Mouse (Mus musculus) heart, embryonic 11.5 days (tissue): Measurements from ENCODE around the gene Pfkm. TPM values are rescaled to one million over a fixed set of nuclear protein-coding genes. Genes with fewer than 3 reads are reported as not detected.
A peak's percentile ranks its signal among the peaks of the same experiment; 100 is the strongest.

ENCODE experiments used
- ATAC-seq: fragments of 200-750 bp; cut with Nextera tagmentation; replicated peaks from 2 replicates; pipeline ENCODE4 v1.8.0; 2017; ENCODE audit warnings: moderate library complexity; ENCODE audit not compliant: insufficient number of reproducible peaks, low FRiP score, low TSS enrichment
- H3K27ac ChIP-seq: fragments of 300-500 bp; sonication (generic); 2 replicates; pipeline ENCODE4 v1.5.1; 2014; ENCODE audit warnings: mild to moderate bottlenecking, low read depth, low read length
- H3K27me3 ChIP-seq: fragments of 300-500 bp; sonication (generic); 2 replicates; pipeline ENCODE4 v1.6.1; 2014; ENCODE audit warnings: mild to moderate bottlenecking, low read length, mixed read lengths; ENCODE audit not compliant: control insufficient read depth, insufficient read depth
- H3K36me3 ChIP-seq: fragments of 300-500 bp; sonication (generic); 2 replicates; pipeline ENCODE4 v1.6.1; 2014; ENCODE audit warnings: mild to moderate bottlenecking, low read length, moderate library complexity, mixed read lengths; ENCODE audit not compliant: control insufficient read depth, insufficient read depth
- H3K4me1 ChIP-seq: fragments of 300-500 bp; sonication (generic); 2 replicates; pipeline ENCODE4 v1.6.1; 2014; ENCODE audit warnings: low read length; ENCODE audit not compliant: control insufficient read depth, insufficient read depth
- H3K4me2 ChIP-seq: fragments of 300-500 bp; sonication (generic); 2 replicates; pipeline ENCODE4 v1.6.1; 2014; ENCODE audit warnings: mild to moderate bottlenecking, moderate library complexity
- H3K4me3 ChIP-seq: fragments of 300-500 bp; sonication (generic); 2 replicates; pipeline ENCODE4 v1.5.1; 2014; ENCODE audit warnings: low read depth, low read length
- H3K9ac ChIP-seq: fragments of 300-500 bp; sonication (generic); 2 replicates; pipeline ENCODE4 v1.6.1; 2014; ENCODE audit warnings: mild to moderate bottlenecking, low read depth, low read length, moderate library complexity
- H3K9me3 ChIP-seq: fragments of 300-500 bp; sonication (generic); replicated peaks from 2 replicates; pipeline ENCODE4 v1.6.1; 2016; ENCODE audit warnings: low read length; ENCODE audit not compliant: control insufficient read depth
- WGBS: fragments of 180-500 bp; shearing (Covaris S2); extraction: QIAGEN DNeasy Blood & Tissue Kit; methylation state at CpG from one replicate; pipeline ENCODE4 v1.1.7; 2014; ENCODE audit not compliant: insufficient replicate concordance; 5-methylcytosine and 5-hydroxymethylcytosine counted together
- polyA plus RNA-seq: library from polyadenylated mRNA; unstranded; fragments of >200 nt; fragmentation: Nextera tagmentation; extraction: Ambion mirVana; gene quantifications from 2 replicates; pipeline ENCODE4 v1.2.1, GENCODE M21; 2014

The Pfkm gene
- polyA plus RNA-seq, 1 experiment from 2014 or later = 49.3 TPM

- H3K27me3 ChIP-seq = peaks cover 18% of the 10 kb centered on the region
- 63% methylated on average over 3 of the region's 3 CpGs for WGBS
- H3K4me1 ChIP-seq = peaks cover 6% of the 10 kb centered on the region; the same call in 1 of the 2 replicates
Observed at GRCm38 (mm10) chr15:98177320-98177719, 84.9 kb downstream of the Pfkm start.

DNA sequence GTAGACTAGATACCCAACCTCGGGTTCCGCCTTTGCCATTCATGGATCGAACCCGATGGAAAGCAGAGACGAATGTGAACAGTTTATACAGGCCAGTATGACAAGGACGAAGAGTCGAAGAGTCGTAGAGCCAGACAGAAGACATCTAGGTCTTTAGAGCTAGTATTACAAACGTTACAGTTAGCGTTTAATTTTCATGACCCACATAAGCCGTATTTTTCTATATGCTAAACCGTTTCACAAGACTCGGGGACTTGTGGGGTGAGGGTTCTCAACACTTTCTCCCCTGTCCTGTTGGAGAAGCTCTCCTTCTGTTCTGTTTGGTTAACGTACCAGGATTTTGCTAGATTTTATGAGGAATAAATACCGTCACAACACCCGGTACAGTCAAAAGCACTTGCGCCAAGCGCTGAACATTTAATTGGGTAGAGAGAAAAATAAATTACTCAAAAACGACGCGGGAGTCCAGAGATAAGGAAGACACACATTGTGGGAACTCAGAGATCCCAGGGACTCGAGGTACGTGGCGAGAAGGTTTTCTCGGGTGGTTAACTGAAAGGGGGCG lies 88.3 kb downstream of the Pfkm start:
- Histone ChIP-seq H3K27ac (peak overlapping the region; percentile 75), H3K36me3 (no peaks in the 10 kb centered on the region), H3K9me3 (no peaks in the 10 kb centered on the region), H3K27me3 (no peaks in the 10 kb centered on the region), H3K4me1 (peaks cover 6% of the 10 kb centered on the region; the same call in 1 of the 2 replicates), H3K4me2 (peak overlapping the region; percentile 69), H3K4me3 (peak overlapping the region; percentile 41), H3K9ac (peak overlapping the region; percentile 34)
- 9% methylated on average over 26 of the region's 26 CpGs for WGBS
- ATAC-seq = no peak

More at GRCm38 (mm10) chr15:98177320-98177719, 84.9 kb downstream of the Pfkm start:
- Histone ChIP-seq H3K9ac (no peak overlapping the region), H3K36me3 (no peaks in the 10 kb centered on the region), H3K4me3 (no peak overlapping the region), H3K9me3 (no peaks in the 10 kb centered on the region), H3K4me2 (no peak overlapping the region), H3K27ac (no peak overlapping the region)
- ATAC-seq = no peak

DNA sequence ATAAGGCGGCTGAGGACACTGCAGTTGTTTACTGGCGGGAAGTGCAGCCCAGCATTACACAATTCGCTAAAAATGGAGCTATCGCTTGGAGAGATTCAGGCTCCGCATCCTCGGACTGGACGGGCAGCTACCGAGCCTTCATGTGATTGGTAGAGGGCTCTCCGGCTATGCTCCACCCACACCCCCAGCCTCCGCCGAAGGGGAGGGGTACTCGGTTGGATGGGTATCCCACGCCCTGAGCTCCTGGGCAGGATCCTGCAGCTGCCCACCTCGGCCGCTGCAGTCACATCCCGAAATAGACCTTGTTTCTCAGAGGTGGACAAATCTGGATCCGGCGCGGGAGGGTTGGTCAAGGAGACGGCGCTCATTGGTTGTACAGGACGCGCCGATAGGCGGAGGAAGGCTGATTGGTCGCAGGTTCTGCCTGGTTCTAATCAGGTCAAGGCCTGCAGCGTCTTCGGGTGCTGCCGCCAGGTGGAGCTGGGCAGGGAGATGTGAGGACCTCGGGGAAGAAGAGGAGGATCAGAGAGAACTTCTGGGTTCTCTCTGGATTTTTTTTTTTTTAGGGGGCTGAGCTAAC lies 88.8 kb downstream of the Pfkm start:
- peak overlapping the region; percentile 69 for H3K4me2 ChIP-seq
- ATAC-seq = peak; percentile 95
- peak overlapping the region; percentile 34; the same call in 1 of the 2 replicates for H3K9ac ChIP-seq
- no peaks in the 10 kb centered on the region for H3K27me3 ChIP-seq
- peaks cover 6% of the 10 kb centered on the region; the same call in 1 of the 2 replicates for H3K4me1 ChIP-seq
- H3K27ac ChIP-seq = peak overlapping the region; percentile 75
- under 1% methylated on average over 30 of the region's 30 CpGs for WGBS
- peak overlapping the region; percentile 41 for H3K4me3 ChIP-seq
- no peaks in the 10 kb centered on the region for H3K36me3 ChIP-seq
- H3K9me3 ChIP-seq = no peaks in the 10 kb centered on the region

Other genes with a start within 250 kb of the Pfkm start
- gene Hdac7, start 248.1 kb upstream of the Pfkm start, polyA plus RNA-seq = 24.6 and 25.0 TPM in 2 replicates
- gene Vdr, start 182.0 kb upstream of the Pfkm start, polyA plus RNA-seq = 0.62 and 0.72 TPM in 2 replicates
- 30.1 and 34.9 TPM in 2 replicates for gene Tmem106c, start 128.4 kb upstream of the Pfkm start, polyA plus RNA-seq
- gene Col2a1, start 87.9 kb upstream of the Pfkm start, polyA plus RNA-seq = 61.9 and 80.7 TPM in 2 replicates
- 24.3 and 25.1 TPM in 2 replicates for gene Senp1, start 1.2 kb downstream of the Pfkm start, polyA plus RNA-seq
- 81.7 and 86.7 TPM in 2 replicates for gene Asb8, start 73.0 kb downstream of the Pfkm start, polyA plus RNA-seq
- 1.2 and 1.3 TPM in 2 replicates for gene Ccdc184, start 74.6 kb downstream of the Pfkm start, polyA plus RNA-seq
- gene Olfr288, start 103.0 kb downstream of the Pfkm start, polyA plus RNA-seq = not detected in 2 replicates
- gene Gm44579, start 128.4 kb downstream of the Pfkm start, polyA plus RNA-seq = not detected in 2 replicates
- gene Olfr287, start 128.5 kb downstream of the Pfkm start, polyA plus RNA-seq = not detected in 2 replicates
- not detected in 2 replicates for gene Olfr286, start 141.9 kb downstream of the Pfkm start, polyA plus RNA-seq
- not detected in 2 replicates for gene H1fnt, start 164.7 kb downstream of the Pfkm start, polyA plus RNA-seq
- gene Zfp641, start 203.6 kb downstream of the Pfkm start, polyA plus RNA-seq = 0.92 and 1.3 TPM in 2 replicates
- not detected in 2 replicates for gene Olfr285, start 224.8 kb downstream of the Pfkm start, polyA plus RNA-seq
- not detected in 2 replicates for gene Olfr284, start 248.4 kb downstream of the Pfkm start, polyA plus RNA-seq